Mouse (Mus musculus): ENCODE results near the gene Olfr577.

Gene Olfr577

DNA sequence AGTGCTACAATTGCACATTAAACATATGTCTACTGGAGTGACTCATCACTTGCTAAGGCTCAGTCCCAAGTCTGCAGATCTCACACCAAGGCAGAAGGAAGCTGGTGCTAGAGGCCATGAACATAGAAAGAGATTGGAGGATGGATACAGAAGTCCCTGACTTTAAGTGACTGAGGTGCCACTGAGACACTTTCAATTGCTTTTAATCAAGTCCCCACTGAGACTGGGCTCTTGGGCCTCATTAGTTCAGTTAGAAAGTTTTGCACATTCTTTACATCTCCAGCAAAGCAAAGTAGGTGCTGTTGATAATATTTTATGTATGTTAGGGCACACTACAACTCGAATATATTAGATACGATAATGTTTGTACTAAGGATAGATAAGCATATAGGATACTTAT lies at the start of gene Olfr577:
Gene Olfr577 (minus strand): TSS at position 101 of the 400 bp plus-strand sequence.
- no peak for DNase-seq

DNA sequence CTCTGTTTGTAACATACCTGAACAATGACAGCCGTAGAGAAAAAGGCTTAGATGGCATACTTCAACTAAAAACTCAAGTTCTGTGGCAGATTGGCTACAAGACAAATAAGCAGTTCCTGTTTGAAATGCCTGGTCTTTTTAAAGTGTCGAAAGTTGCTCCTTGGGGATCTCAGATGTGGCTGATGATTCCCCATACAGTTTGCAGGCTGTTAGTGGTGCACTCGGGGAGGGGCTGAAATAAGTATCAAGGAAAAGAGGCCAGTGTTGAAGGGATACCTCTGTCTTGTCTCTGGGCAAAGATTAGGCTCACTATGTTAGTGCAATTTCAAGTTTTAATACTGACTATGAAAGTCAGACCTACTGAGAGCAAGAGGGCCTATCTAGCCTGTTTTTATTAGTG lies 13.5 kb upstream of the Olfr577 start, which contains the start of gene Olfr578:
Gene Olfr578 (minus strand): TSS at position 101 of the 400 bp plus-strand sequence.
- DNase-seq, result no peak

DNA sequence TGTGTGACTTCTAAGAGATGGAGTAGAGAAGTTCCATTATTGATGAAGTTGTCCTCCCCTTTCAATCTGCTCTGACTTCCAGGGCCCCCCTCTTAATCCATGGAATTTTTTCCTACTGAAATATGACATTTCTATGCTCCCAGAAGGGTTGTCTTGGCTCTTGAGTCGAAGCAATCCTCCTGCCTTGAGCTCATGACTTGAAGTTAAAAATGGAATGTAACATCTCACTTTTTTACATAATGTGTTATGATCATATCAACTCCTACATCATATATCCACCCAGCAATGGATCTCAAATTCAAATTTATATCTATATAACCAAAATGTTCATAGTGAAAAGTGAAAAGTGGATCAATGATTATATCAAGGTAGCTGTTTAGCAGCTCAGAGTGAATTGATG lies 1.3 kb downstream of the Olfr577 start:
- no peak for DNase-seq

DNA sequence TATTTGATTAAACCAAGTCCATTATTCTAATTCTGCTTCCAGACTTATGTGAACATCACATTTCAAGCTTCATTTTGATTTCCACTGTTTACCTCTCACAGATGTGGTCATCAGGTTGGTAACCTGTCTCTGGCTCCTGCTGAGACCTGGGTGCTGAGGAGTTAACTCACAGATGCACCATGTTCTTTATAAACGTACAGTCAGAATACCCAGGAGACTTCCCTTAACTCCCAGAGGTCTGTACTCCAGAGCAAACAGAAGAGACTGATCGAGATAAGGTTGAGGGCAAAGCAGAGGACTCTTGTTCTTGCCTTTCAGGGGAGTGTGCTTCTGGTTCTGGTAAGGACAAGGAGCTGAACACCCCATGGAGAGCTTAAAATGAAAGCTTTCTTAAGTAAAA lies 13.4 kb downstream of the Olfr577 start, which contains the start of gene Olfr576:
Gene Olfr576 (plus strand): TSS at position 301 of the 400 bp plus-strand sequence.
- DNase-seq, result no peak

DNA sequence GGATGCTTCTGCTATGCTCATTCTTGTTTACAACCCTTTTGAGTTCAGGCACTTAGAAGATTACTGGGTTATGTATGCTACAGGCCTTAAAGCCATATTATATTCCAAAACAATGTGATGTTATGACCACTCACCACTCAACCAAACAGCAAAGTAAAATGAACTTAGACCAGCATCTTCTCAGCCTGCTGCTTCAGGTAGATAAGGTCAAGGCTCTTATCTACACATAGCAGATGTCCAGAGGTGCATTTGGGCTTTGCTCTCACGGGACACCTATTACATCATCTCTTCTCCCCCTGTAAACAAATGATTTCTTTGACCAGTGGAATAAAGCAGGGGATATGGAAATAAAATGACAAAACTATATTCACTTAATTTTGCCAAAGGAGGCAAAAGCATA lies 17.1 kb downstream of the Olfr577 start, which contains the start of gene Olfr575:
Gene Olfr575 (minus strand): TSS at position 183 of the 400 bp plus-strand sequence.
- no peak for DNase-seq

DNA sequence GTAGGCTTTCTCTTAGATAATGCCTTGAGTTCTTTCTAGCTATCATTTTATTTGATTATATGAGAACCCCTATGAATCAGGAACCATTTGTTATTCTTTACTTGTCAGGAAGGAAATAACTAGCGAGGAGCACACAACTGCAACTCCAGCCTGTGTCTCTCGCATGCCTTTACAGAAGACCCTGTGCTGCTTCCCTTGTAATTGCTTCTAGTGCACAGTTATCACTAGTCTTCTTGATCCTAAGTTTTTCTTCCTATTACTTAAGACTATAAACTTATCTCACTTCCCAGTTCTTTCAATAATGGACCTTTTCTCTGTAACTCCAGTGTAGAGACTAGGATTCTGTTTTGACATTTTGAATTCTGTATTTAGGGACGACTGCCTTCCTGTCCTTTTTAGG lies 17.6 kb downstream of the Olfr577 start:
- DNase-seq, result no peak

DNA sequence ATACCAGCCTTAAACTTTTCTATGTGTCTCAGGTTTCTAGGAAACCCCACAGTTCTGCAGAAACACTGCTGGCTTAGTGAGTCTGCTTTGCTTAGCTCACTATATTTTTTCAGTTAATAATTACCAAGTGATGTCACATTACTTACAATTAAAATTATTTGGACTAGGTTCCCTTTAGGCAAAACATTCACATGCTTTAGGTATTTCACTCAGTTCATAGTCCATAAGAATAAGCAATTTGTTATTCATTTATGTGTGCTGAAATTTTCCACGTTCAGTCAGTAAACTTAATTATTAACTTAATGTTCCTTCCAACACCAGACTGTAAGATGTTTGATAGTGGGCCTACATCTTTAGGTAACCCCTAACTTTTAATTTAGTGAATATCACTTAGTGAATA lies 25.0 kb downstream of the Olfr577 start:
- no peak for DNase-seq

DNA sequence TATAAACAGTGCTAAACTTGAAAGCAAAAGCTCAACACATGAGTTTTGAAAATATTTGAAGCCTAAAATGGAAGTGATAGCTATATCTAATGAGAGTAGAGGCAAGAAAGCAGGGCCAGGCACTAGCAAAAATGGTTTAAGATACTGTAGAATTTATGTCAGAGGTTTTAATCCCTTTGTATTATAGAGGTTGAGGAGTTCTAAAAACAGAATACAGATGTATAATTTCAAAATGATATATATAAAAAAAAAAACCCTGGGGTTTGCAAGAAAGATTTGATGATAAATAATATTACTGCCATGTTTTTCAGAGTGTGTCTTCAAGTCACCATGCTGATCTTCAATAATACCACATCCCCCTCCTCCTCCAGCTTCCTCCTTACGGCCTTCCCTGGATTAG lies 27.6 kb downstream of the Olfr577 start, which contains the start of gene Olfr574:
Gene Olfr574 (plus strand): TSS at position 301 of the 400 bp plus-strand sequence.
- DNase-seq, result no peak

DNA sequence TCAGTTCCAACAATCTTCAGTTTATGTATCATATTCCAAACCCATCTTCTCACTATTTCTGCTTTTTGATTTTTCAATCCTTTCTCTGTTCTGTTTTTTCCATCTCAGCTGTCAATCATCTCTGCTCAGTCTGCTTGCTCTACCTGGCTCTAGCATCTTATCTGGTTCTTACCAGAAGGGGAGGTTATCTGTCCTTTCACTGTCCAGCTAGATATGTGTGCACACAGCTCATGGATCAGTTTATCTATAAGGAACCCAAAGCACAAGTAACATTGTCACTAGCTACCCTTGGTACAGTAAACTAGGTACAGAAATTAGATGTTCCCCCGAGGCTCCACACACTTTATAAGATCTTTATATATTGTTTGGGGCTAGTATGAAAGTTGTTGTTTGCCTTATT lies 32.3 kb downstream of the Olfr577 start:
- no peak for DNase-seq

DNA sequence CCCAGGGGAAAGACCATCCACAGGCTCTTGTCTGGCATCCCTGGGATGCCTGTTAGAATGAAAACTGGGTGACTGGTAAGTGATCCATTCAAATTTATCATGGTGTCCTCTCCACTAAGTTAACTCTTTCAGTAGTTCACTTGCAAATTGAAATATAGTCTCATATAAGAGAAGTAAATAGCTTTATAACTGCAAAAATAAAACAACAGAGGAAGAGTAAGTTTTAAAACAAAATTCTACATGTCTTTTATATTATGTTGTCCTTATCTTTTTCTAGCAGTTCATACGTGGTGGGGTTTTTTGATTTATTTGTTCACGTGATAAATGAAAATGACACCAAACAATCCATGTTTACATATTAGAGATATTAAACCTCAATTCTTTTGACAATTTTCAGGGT lies 33.3 kb downstream of the Olfr577 start, which contains the start of gene Olfr573-ps1:
Gene Olfr573-ps1 (minus strand): TSS at position 101 of the 400 bp plus-strand sequence.
- DNase-seq, result no peak

DNA sequence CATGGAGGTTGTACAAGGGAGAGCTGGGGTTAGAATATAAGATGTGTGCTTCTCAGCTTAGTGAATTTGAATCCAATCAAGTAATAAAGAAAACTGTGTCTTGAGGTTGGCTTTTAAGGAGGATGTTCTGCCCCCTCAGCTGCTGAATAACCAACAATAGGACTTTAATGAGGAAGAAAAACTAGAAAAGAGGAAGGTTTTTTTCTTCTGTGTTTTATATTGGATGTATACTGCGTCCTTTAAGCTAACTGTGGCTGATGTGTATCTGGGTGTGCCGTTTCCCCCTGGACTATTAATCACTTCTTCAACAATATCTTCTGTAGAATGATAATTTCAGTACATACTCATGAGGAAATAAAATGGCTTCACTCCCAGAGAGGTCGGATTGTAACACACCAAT lies 48.6 kb downstream of the Olfr577 start:
- no peak for DNase-seq

DNA sequence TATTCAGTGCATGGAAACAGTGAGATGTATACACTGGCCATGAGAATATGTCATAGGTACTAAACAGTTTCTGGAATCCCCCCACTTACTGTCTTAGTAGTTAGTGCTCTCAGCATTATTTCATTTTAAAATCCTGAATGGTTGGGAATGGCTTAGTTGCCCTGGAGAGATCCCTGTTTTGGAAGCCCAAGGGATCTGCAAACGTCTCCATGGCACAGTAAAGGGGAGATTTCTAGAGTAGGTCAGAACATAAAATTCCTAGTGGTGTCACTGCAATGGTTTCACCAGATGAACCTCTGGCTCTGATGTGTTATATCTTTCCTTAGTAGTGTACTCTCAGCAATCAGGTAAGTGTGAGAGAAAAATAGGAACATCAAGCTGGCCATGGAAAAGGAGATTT lies 51.6 kb downstream of the Olfr577 start, which contains the start of gene Olfr572:
Gene Olfr572 (plus strand): TSS at position 301 of the 400 bp plus-strand sequence.
- no peak for DNase-seq

Measured in lung, adult 18-20 months (tissue).